Mouse (Mus musculus): ENCODE data around the gene Pmpca. TPM values are rescaled to one million over a fixed set of nuclear protein-coding genes. Genes with fewer than 3 reads are reported as not detected.

Gene Pmpca
- polyA plus RNA-seq, 1 experiment from 2014 or later: 46.4 TPM

DNA sequence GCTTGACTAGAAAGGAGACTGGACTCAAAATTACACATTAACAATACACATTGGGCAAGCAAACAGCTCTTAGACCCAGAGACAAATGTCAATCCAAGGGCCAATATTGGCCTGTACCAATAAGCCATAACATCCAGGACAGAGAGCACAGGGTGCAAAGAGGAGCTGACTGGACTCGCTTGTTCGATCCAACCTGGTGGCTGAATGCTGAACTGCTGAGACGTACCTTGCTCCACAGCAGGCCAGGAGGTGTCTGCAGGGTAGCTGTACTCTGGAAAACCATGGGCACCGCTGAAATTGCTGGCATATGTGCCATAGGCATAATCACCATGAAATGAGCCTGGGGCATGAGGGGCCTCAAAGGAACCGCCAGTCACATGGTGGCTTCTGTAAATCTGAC, 40.7 kb downstream of the Pmpca start:
- no peak overlapping the region for H3K9ac ChIP-seq (ENCODE audit: low read depth, low read length)
- no peak overlapping the region for H3K4me3 ChIP-seq (ENCODE audit: low read depth, low read length)
- no peak for ATAC-seq
- no peaks in the 10 kb centered on the region for H3K4me1 ChIP-seq (replicated peaks; ENCODE audit: control insufficient read depth, insufficient read depth, low read length)
- H3K27me3 ChIP-seq (replicated peaks; ENCODE audit: control insufficient read depth, insufficient read depth, low read length): no peaks in the 10 kb centered on the region
- H3K36me3 ChIP-seq (ENCODE audit: control insufficient read depth, insufficient read depth): peaks cover 96% of the 10 kb centered on the region
- 96% methylated on average over 5 of the region's 5 CpGs for WGBS
- no peaks in the 10 kb centered on the region for H3K9me3 ChIP-seq (ENCODE audit: control insufficient read depth)
- H3K27ac ChIP-seq (ENCODE audit: low read depth, low read length): no peak overlapping the region
- TF ChIP-seq CTCF (IDR thresholded peaks at IDR 0.05; ENCODE audit: low read depth): 0 out of 2 replicates have a peak, but pooled peaks have one; percentile 9
- no peak overlapping the region for H3K4me2 ChIP-seq (replicated peaks; ENCODE audit: low read depth)

GRCm38 (mm10) chr2:26434791-26435572, 45.8 kb downstream of the Pmpca start:
- H3K36me3 ChIP-seq (ENCODE audit: control insufficient read depth, insufficient read depth): peaks cover 89% of the 10 kb centered on the region
- H3K4me1 ChIP-seq (replicated peaks; ENCODE audit: control insufficient read depth, insufficient read depth, low read length): no peaks in the 10 kb centered on the region
- no peak overlapping the region for H3K4me2 ChIP-seq (replicated peaks; ENCODE audit: low read depth)
- H3K9ac ChIP-seq (ENCODE audit: low read depth, low read length): no peak overlapping the region
- H3K4me3 ChIP-seq (ENCODE audit: low read depth, low read length): no peak overlapping the region
- TF ChIP-seq CTCF (IDR thresholded peaks at IDR 0.05; ENCODE audit: low read depth): no peak
- H3K9me3 ChIP-seq (ENCODE audit: control insufficient read depth): no peaks in the 10 kb centered on the region
- WGBS: 77% methylated on average over 7 of the region's 7 CpGs
- no peaks in the 10 kb centered on the region for H3K27me3 ChIP-seq (replicated peaks; ENCODE audit: control insufficient read depth, insufficient read depth, low read length)
- ATAC-seq: peak; percentile 73
- H3K27ac ChIP-seq (ENCODE audit: low read depth, low read length): peak overlapping the region; percentile 66

- 59% methylated on average over 4 of the region's 4 CpGs for WGBS
Measured at GRCm38 (mm10) chr2:26437221-26437620, 48.1 kb downstream of the Pmpca start.

DNA sequence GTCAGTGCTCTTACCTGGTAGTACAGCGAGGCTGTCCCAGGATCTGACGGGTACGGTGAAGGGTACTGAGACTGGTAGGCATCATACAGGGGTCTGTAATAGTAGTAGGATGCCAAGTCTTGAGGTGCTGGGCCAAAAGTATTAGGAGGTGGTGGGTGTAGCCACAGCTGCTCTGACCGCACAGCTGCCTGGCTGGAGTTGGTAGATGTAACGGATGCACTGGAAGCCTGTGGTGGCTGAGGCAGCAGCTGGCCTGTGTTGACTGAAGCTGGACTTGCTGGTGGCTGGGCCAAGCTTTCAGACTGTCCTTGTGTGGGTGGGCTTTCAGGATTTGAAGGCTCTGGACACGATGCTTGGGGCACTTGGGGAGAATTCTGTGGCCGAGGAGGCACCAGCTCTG, 49.2 kb downstream of the Pmpca start:
- WGBS: 83% methylated on average over 7 of the region's 7 CpGs
- ATAC-seq: no peak
- no peak overlapping the region for H3K4me2 ChIP-seq (replicated peaks; ENCODE audit: low read depth)
- no peak overlapping the region for H3K27ac ChIP-seq (ENCODE audit: low read depth, low read length)
- H3K9ac ChIP-seq (ENCODE audit: low read depth, low read length): no peak overlapping the region
- no peaks in the 10 kb centered on the region for H3K9me3 ChIP-seq (ENCODE audit: control insufficient read depth)
- no peak overlapping the region for H3K4me3 ChIP-seq (ENCODE audit: low read depth, low read length)
- no peaks in the 10 kb centered on the region for H3K4me1 ChIP-seq (replicated peaks; ENCODE audit: control insufficient read depth, insufficient read depth, low read length)
- no peak for TF ChIP-seq CTCF (IDR thresholded peaks at IDR 0.05; ENCODE audit: low read depth)
- no peaks in the 10 kb centered on the region for H3K27me3 ChIP-seq (replicated peaks; ENCODE audit: control insufficient read depth, insufficient read depth, low read length)
- peaks cover 80% of the 10 kb centered on the region for H3K36me3 ChIP-seq (ENCODE audit: control insufficient read depth, insufficient read depth)

More at GRCm38 (mm10) chr2:26437221-26437620, 48.1 kb downstream of the Pmpca start:
- Histone ChIP-seq H3K27me3 (replicated peaks; ENCODE audit: control insufficient read depth, insufficient read depth, low read length) (no peaks in the 10 kb centered on the region), H3K4me3 (ENCODE audit: low read depth, low read length) (no peak overlapping the region), H3K4me2 (replicated peaks; ENCODE audit: low read depth) (no peak overlapping the region), H3K9me3 (ENCODE audit: control insufficient read depth) (no peaks in the 10 kb centered on the region), H3K4me1 (replicated peaks; ENCODE audit: control insufficient read depth, insufficient read depth, low read length) (no peaks in the 10 kb centered on the region), H3K27ac (ENCODE audit: low read depth, low read length) (peak overlapping the region; percentile 28; the same call in 1 of the 2 replicates), H3K9ac (ENCODE audit: low read depth, low read length) (peak overlapping the region; percentile 17; the same call in 1 of the 2 replicates), H3K36me3 (ENCODE audit: control insufficient read depth, insufficient read depth) (peaks cover 91% of the 10 kb centered on the region)
- no peak for ATAC-seq
- TF ChIP-seq CTCF (IDR thresholded peaks at IDR 0.05; ENCODE audit: low read depth): no peak

DNA sequence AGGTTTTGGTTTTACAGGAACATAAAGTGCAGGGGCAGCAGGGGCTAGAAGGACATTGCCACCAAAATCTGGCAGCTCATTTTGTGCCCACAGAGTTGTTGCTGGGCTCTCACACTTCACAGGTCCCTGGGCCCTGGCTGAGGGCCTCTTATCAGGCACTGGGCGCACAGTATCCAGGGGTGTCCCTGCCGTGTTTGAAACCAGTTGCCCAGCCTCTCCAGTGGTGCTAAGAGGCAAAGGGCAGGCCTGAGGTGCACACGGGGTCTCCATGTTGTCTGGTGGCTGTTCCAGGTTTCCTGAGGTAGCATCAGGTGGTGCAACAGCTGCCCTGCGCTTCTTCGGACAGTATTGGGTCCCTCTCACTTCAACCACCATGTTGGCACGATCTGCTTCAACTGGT, 50.5 kb downstream of the Pmpca start:
- no peak for TF ChIP-seq CTCF (IDR thresholded peaks at IDR 0.05; ENCODE audit: low read depth)
- Histone ChIP-seq H3K9me3 (ENCODE audit: control insufficient read depth) (no peaks in the 10 kb centered on the region), H3K9ac (ENCODE audit: low read depth, low read length) (no peak overlapping the region), H3K27ac (ENCODE audit: low read depth, low read length) (no peak overlapping the region), H3K4me3 (ENCODE audit: low read depth, low read length) (no peak overlapping the region), H3K36me3 (ENCODE audit: control insufficient read depth, insufficient read depth) (peaks cover 67% of the 10 kb centered on the region), H3K27me3 (replicated peaks; ENCODE audit: control insufficient read depth, insufficient read depth, low read length) (no peaks in the 10 kb centered on the region), H3K4me1 (replicated peaks; ENCODE audit: control insufficient read depth, insufficient read depth, low read length) (0 out of 2 replicates have a peak, but pooled peaks cover 4% of the 10 kb centered on the region), H3K4me2 (replicated peaks; ENCODE audit: low read depth) (no peak overlapping the region)
- no peak for ATAC-seq
- WGBS: 90% methylated on average over 6 of the region's 6 CpGs

DNA sequence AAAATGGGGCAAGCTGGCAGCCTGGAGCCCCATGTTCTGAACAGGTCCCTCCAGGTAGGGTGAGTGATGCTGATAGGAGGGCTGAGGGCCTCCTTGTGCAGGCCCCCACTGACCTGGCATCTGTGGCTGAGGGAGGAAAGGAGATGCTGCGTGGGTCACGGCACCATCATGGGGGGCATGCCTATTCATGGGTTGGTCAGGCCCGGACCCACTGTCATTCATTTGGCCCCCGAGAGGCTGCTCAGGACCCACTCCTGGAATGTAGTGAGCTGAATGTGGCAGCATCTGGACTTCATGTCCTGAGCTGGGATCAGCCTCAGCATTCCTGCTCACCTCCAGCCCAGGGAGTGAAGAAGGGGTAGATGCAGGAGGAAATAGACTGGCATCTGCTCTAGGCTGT, 52.1 kb downstream of the Pmpca start:
- Histone ChIP-seq H3K27me3 (replicated peaks; ENCODE audit: control insufficient read depth, insufficient read depth, low read length) (no peaks in the 10 kb centered on the region), H3K4me1 (replicated peaks; ENCODE audit: control insufficient read depth, insufficient read depth, low read length) (0 out of 2 replicates have a peak, but pooled peaks cover 4% of the 10 kb centered on the region), H3K4me3 (ENCODE audit: low read depth, low read length) (no peak overlapping the region), H3K9me3 (ENCODE audit: control insufficient read depth) (no peaks in the 10 kb centered on the region), H3K36me3 (ENCODE audit: control insufficient read depth, insufficient read depth) (peaks cover 52% of the 10 kb centered on the region), H3K27ac (ENCODE audit: low read depth, low read length) (no peak overlapping the region), H3K4me2 (replicated peaks; ENCODE audit: low read depth) (no peak overlapping the region), H3K9ac (ENCODE audit: low read depth, low read length) (no peak overlapping the region)
- no peak for ATAC-seq
- no peak for TF ChIP-seq CTCF (IDR thresholded peaks at IDR 0.05; ENCODE audit: low read depth)
- 93% methylated on average over 4 of the region's 4 CpGs for WGBS
